Mouse (Mus musculus): ENCODE data around the gene Mettl9. TPM values are rescaled to one million over a fixed set of nuclear protein-coding genes. Genes with fewer than 3 reads are reported as not detected.
A peak's percentile ranks its signal among the peaks of the same experiment; 100 is the strongest.

Mettl9 gene
- polyA plus RNA-seq, 1 experiment from 2014 or later = 135 TPM

GRCm38 (mm10) chr7:121085500-121085899 lies 51.3 kb downstream of the Mettl9 start:
- Histone ChIP-seq H3K27ac (no peak overlapping the region), H3K4me3 (no peak overlapping the region), H3K9me3 (no peaks in the 10 kb centered on the region), H3K27me3 (ENCODE audit: insufficient read depth, poor library complexity, severe bottlenecking) (no peaks in the 10 kb centered on the region), H3K36me3 (peaks cover 2% of the 10 kb centered on the region; the same call in 1 of the 2 replicates), H3K4me1 (peaks cover 9% of the 10 kb centered on the region)
- no peak for DNase-seq (ENCODE audit: low spot score)
- WGBS = 22% methylated on average over 4 of the region's 4 CpGs

DNA sequence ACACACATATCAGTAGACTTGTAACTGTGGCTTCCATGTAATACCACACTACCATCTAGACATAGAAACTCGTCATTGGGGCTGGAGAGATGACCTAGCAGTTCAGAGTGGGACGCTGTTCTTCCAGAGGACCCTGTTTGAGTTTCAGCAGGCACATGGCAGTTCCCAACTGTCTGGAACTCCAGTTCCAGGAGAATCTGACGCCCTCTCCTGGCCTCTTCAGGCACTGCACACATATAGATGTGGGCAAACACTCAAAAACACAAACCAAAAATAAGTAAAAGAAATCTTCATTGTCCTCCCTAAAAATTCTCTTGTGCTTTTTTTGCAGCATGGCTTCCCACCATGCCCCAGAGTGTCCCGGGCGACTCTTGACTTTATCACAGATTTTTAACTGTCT lies 54.5 kb downstream of the Mettl9 start:
- DNase-seq (ENCODE audit: low spot score) = no peak
- Histone ChIP-seq H3K9me3 (no peaks in the 10 kb centered on the region), H3K4me1 (peaks cover 4% of the 10 kb centered on the region), H3K36me3 (no peaks in the 10 kb centered on the region), H3K27me3 (ENCODE audit: insufficient read depth, poor library complexity, severe bottlenecking) (no peaks in the 10 kb centered on the region), H3K4me3 (no peak overlapping the region), H3K27ac (no peak overlapping the region)
- 71% methylated on average over 5 of the region's 5 CpGs for WGBS

DNA sequence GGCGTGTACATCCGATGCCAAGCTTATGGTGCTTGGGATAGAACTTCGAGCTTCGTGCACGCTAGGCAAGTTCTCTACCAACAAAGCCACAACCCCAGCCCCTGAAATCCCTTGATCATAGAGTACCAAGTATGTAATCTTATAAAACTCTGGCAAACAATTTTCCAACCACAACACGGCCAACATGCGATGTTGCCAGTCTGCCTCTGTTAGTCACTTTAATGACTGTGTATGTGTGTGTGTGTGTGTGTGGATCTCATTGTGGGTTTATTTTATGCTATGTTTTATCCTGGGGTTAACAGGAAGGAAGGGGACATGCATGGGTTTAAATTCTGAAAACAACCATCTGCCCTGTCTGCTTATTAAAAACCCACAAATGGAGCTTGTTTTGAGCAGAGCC lies 56.5 kb downstream of the Mettl9 start:
- H3K27ac ChIP-seq = no peak overlapping the region
- DNase-seq (ENCODE audit: low spot score) = no peak
- no peaks in the 10 kb centered on the region for H3K36me3 ChIP-seq
- 89% methylated on average over 7 of the region's 7 CpGs for WGBS
- H3K27me3 ChIP-seq (ENCODE audit: insufficient read depth, poor library complexity, severe bottlenecking) = no peaks in the 10 kb centered on the region
- H3K4me3 ChIP-seq = no peak overlapping the region
- no peaks in the 10 kb centered on the region for H3K4me1 ChIP-seq
- no peaks in the 10 kb centered on the region for H3K9me3 ChIP-seq

DNA sequence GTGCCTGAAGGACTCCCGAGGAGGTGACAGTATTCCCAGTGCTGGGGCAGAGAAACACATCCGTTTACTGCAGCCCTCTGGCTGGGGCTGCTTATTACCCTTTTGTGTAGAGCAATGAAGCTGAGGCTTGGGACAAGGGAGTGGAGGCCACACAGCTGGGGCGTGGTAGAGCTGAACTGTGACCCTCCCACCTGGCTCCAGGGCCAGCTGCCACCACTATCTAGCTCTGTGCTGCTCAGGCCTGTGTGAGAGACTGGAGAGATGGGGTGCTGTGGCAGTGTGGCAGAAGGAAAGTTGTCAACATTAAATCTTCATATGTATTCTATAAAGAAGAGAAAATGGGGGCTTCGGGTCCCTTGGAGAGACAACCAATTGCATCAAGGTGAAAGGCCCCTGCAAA lies 58.8 kb downstream of the Mettl9 start:
- Histone ChIP-seq H3K4me3 (no peak overlapping the region), H3K27me3 (ENCODE audit: insufficient read depth, poor library complexity, severe bottlenecking) (no peaks in the 10 kb centered on the region), H3K27ac (no peak overlapping the region), H3K4me1 (no peaks in the 10 kb centered on the region), H3K9me3 (no peaks in the 10 kb centered on the region), H3K36me3 (no peaks in the 10 kb centered on the region)
- WGBS = 64% methylated on average over 4 of the region's 4 CpGs
- DNase-seq (ENCODE audit: low spot score) = no peak

GRCm38 (mm10) chr7:121098614-121099389 lies 64.6 kb downstream of the Mettl9 start:
- no peaks in the 10 kb centered on the region for H3K9me3 ChIP-seq
- H3K4me3 ChIP-seq = no peak overlapping the region
- DNase-seq (ENCODE audit: low spot score) = no peak
- H3K36me3 ChIP-seq = no peaks in the 10 kb centered on the region
- no peak overlapping the region for H3K27ac ChIP-seq
- H3K4me1 ChIP-seq = no peaks in the 10 kb centered on the region
- no peaks in the 10 kb centered on the region for H3K27me3 ChIP-seq (ENCODE audit: insufficient read depth, poor library complexity, severe bottlenecking)
- 59% methylated on average over 10 of the region's 10 CpGs for WGBS

DNA sequence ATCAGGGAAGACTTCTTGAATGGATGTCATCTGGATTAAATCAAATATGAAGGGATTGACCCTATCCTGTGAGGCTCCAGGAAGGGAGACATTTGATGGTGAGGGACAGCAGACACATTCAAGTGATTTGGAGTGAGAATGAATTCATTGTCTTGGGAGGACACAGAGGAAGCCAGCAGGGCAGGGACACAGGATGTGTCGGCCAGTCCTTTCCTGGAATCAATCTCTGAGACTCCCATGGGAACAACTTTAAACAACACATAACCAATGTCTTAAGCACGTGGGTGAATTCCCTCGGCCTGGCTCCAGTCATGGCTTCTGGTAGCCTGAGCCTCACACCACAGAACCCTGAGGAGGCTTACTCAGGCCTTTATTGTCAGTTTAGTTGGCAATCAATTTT lies 73.6 kb downstream of the Mettl9 start:
- no peak for DNase-seq (ENCODE audit: low spot score)
- H3K9me3 ChIP-seq = no peaks in the 10 kb centered on the region
- H3K4me3 ChIP-seq = no peak overlapping the region
- no peak overlapping the region for H3K27ac ChIP-seq
- H3K27me3 ChIP-seq (ENCODE audit: insufficient read depth, poor library complexity, severe bottlenecking) = no peaks in the 10 kb centered on the region
- H3K4me1 ChIP-seq = peaks cover 5% of the 10 kb centered on the region; the same call in 1 of the 2 replicates
- H3K36me3 ChIP-seq = no peaks in the 10 kb centered on the region
- 56% methylated on average over 3 of the region's 3 CpGs for WGBS

GRCm38 (mm10) chr7:121111321-121111720 lies 77.1 kb downstream of the Mettl9 start:
- Histone ChIP-seq H3K27me3 (ENCODE audit: insufficient read depth, poor library complexity, severe bottlenecking) (no peaks in the 10 kb centered on the region), H3K27ac (peak overlapping the region; percentile 9; the same call in 1 of the 2 replicates), H3K4me3 (no peak overlapping the region), H3K36me3 (no peaks in the 10 kb centered on the region), H3K4me1 (peaks cover 5% of the 10 kb centered on the region; the same call in 1 of the 2 replicates), H3K9me3 (no peaks in the 10 kb centered on the region)
- 32% methylated on average over 3 of the region's 3 CpGs for WGBS
- DNase-seq (ENCODE audit: low spot score) = no peak

GRCm38 (mm10) chr7:121111762-121112161 lies 77.5 kb downstream of the Mettl9 start:
- Histone ChIP-seq H3K9me3 (no peaks in the 10 kb centered on the region), H3K27ac (peak overlapping the region; percentile 9; the same call in 1 of the 2 replicates), H3K36me3 (no peaks in the 10 kb centered on the region), H3K4me1 (peaks cover 5% of the 10 kb centered on the region; the same call in 1 of the 2 replicates), H3K4me3 (no peak overlapping the region), H3K27me3 (ENCODE audit: insufficient read depth, poor library complexity, severe bottlenecking) (no peaks in the 10 kb centered on the region)
- no peak for DNase-seq (ENCODE audit: low spot score)
- 64% methylated on average over 3 of the region's 3 CpGs for WGBS

DNA sequence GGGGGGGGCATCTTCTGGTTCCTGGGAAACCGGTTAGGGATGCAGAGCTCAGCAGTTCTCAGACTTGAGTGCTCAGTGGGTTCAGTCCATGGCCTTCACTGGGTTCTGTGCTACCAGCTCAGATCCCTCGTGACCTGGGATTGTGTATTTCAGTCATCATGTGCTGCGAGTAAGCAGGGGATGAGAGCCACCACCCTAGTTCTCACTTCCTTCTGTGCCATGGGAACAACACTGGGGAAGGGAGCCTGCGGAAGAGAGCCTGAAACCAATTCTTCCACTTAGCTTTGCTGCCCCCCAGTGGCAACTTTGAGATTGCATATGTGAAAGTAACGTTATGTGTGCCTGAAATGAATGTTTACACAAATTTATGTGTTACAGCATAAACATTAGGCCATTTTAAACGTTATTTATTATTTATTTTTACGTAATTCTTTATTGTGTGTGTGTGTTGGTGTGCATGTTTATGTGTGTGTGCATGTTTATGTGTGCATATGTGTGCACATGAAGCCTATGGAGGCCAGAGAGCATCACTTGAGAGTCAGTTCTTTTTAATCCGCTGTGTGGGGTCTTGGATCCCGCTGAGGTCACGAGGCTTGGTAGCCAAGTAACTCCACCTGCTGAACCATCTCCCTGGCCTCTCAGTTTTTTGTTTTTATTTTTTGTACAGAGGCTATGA lies 86.0 kb downstream of the Mettl9 start:
- DNase-seq (ENCODE audit: low spot score) = peak; percentile 84
- Histone ChIP-seq H3K36me3 (no peaks in the 10 kb centered on the region), H3K27ac (no peak overlapping the region), H3K4me1 (no peaks in the 10 kb centered on the region), H3K4me3 (no peak overlapping the region), H3K9me3 (no peaks in the 10 kb centered on the region), H3K27me3 (ENCODE audit: insufficient read depth, poor library complexity, severe bottlenecking) (no peaks in the 10 kb centered on the region)
- 14% methylated on average over 10 of the region's 10 CpGs for WGBS

Other genes starting within 250 kb of the Mettl9 start
- not detected in 2 replicates for gene Gm5737, start 222.1 kb upstream of the Mettl9 start, polyA plus RNA-seq (2016; fragmentation: Nextera tagmentation; extraction: Ambion mirVana)
- gene Eef2k, start 191.6 kb upstream of the Mettl9 start, polyA plus RNA-seq (2016; fragmentation: Nextera tagmentation; extraction: Ambion mirVana) = 16.3 and 17.3 TPM in 2 replicates
- gene Polr3e, start 116.7 kb upstream of the Mettl9 start, polyA plus RNA-seq (2016; fragmentation: Nextera tagmentation; extraction: Ambion mirVana) = 32.3 and 36.9 TPM in 2 replicates
- 10.3 and 14.4 TPM in 2 replicates for gene Cdr2, start 52.1 kb upstream of the Mettl9 start, polyA plus RNA-seq (2016; fragmentation: Nextera tagmentation; extraction: Ambion mirVana)
- 0.11 TPM in 1 of 2 replicates, not detected in the other for gene Mfsd13b, start 51.9 kb upstream of the Mettl9 start, polyA plus RNA-seq (2016; fragmentation: Nextera tagmentation; extraction: Ambion mirVana)
- gene Igsf6, start 40.1 kb downstream of the Mettl9 start, polyA plus RNA-seq (2016; fragmentation: Nextera tagmentation; extraction: Ambion mirVana) = 0.39 and 0.92 TPM in 2 replicates
- gene Otoa, start 47.2 kb downstream of the Mettl9 start, polyA plus RNA-seq (2016; fragmentation: Nextera tagmentation; extraction: Ambion mirVana) = 0.04 TPM in 1 of 2 replicates, not detected in the other